Mouse (Mus musculus) ovary, adult 10 weeks (tissue): ENCODE data around the gene 1700123L14Rik. TPM values are rescaled to one million over a fixed set of nuclear protein-coding genes. Genes with fewer than 3 reads are reported as not detected.

Experiments used
- polyA plus RNA-seq: library from polyadenylated mRNA; stranded (reverse); fragments of 350-450 nt; fragmentation: Illumina TruSeq; extraction: RNeasy Lipid Tissue Mini Kit (QIAGEN cat#74804); gene quantifications from one replicate; pipeline ENCODE4 v1.2.3, GENCODE M21; 2014

1700123L14Rik gene
- not detected for polyA plus RNA-seq

DNA sequence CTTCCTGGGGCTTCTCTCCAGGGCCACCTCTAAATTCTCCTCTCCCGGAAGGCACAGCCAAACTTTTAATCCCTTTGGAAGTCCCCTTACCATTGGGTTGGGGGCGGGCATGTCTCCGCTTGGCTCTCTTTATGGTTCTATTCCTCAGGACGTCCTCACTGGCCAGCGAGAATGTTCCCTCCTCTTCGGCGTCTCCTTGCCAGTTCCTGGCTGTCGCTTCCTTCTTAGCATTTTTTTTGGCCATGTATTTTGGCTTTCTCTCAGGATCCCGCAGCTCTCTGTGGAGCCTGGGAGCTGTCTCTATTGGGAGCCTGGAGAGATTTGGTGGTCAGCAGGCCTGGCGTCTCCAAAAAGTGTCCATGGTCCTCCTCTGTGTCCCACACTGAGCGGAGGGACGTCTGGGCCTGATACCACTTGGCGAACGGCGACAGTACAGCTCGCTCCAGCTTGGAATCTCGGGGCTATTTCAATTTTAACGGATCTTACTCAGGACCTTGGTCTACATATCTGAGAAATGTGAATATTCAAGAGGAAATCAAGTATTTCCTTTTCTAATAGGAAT, at the start of gene 1700123L14Rik:
TSS of gene 1700123L14Rik (minus strand) at position 426 of the 562 bp plus-strand sequence.

Other genes with a start within 250 kb of the 1700123L14Rik start
- 0.26 TPM for gene Fam19a1, start 53.1 kb downstream of the 1700123L14Rik start, polyA plus RNA-seq